Mouse (Mus musculus): ENCODE measurements around the gene Lce1a1. TPM values are rescaled to one million over a fixed set of nuclear protein-coding genes. Genes with fewer than 3 reads are reported as not detected.

Gene Lce1a1
- total RNA-seq, 2 experiments from 2014 or later, result not detected

Other genes starting within 250 kb of the Lce1a1 start
- gene Sprr2i, start 240.3 kb downstream of the Lce1a1 start, total RNA-seq (2021), result not detected
- gene Sprr2j-ps, start 230.2 kb downstream of the Lce1a1 start, total RNA-seq (2021), result not detected
- gene Gm9774, start 218.9 kb downstream of the Lce1a1 start, total RNA-seq (2021), result 1 to 10 TPM; 2.7 to 3.8 TPM
- not detected for gene Sprr2k, start 215.7 kb downstream of the Lce1a1 start, total RNA-seq (2021)
- gene Sprr1b, start 209.5 kb downstream of the Lce1a1 start, total RNA-seq (2021), result not detected
- gene Sprr3, start 189.6 kb downstream of the Lce1a1 start, total RNA-seq (2021), result not detected
- not detected for gene Sprr1a, start 162.4 kb downstream of the Lce1a1 start, total RNA-seq (2021)
- gene Sprr4, start 147.8 kb downstream of the Lce1a1 start, total RNA-seq (2021), result not detected
- gene 2310046K23Rik, start 113.8 kb downstream of the Lce1a1 start, total RNA-seq (2021), result not detected
- gene Ivl, start 74.6 kb downstream of the Lce1a1 start, total RNA-seq (2021), result not detected
- not detected for gene Smcp, start 59.3 kb downstream of the Lce1a1 start, total RNA-seq (2021)
- gene 2210017I01Rik, start 40.8 kb downstream of the Lce1a1 start, total RNA-seq (2021), result not detected
- gene Lce6a, start 26.6 kb downstream of the Lce1a1 start, total RNA-seq (2021), result not detected
- gene Lce1b, start 8.6 kb upstream of the Lce1a1 start, total RNA-seq (2021), result not detected
- gene Lce1a2, start 22.0 kb upstream of the Lce1a1 start, total RNA-seq (2021), result not detected
- not detected for gene Lce1c, start 30.9 kb upstream of the Lce1a1 start, total RNA-seq (2021)
- gene Lce1d, start 38.9 kb upstream of the Lce1a1 start, total RNA-seq (2021), result not detected
- not detected for gene Lce1e, start 60.8 kb upstream of the Lce1a1 start, total RNA-seq (2021)
- not detected for gene Lce1f, start 72.0 kb upstream of the Lce1a1 start, total RNA-seq (2021)
- gene Gm38119, start 90.8 kb upstream of the Lce1a1 start, total RNA-seq (2021), result not detected
- not detected for gene Lce1g, start 104.0 kb upstream of the Lce1a1 start, total RNA-seq (2021)
- not detected for gene Lce1h, start 116.8 kb upstream of the Lce1a1 start, total RNA-seq (2021)
- not detected for gene Lce1i, start 130.6 kb upstream of the Lce1a1 start, total RNA-seq (2021)
- not detected for gene Lce1j, start 142.2 kb upstream of the Lce1a1 start, total RNA-seq (2021)
- not detected for gene Lce1k, start 159.6 kb upstream of the Lce1a1 start, total RNA-seq (2021)
- gene Kprp, start 178.9 kb upstream of the Lce1a1 start, total RNA-seq (2021), result not detected
- gene Lce1l, start 203.0 kb upstream of the Lce1a1 start, total RNA-seq (2021), result not detected
- not detected for gene 2310050C09Rik, start 221.9 kb upstream of the Lce1a1 start, total RNA-seq (2021)

All from gastrocnemius, postnatal 14 days (tissue).